Mouse (Mus musculus): ENCODE data around the gene Pygm.

Pygm gene

GRCm38 (mm10) chr19:6352107-6352505 lies 32.1 kb upstream of the Pygm start:
- DNase-seq (ENCODE audit: low read depth) = no peak

GRCm38 (mm10) chr19:6354030-6354429 lies 30.2 kb upstream of the Pygm start:
- no peak for DNase-seq (ENCODE audit: low read depth)

- DNase-seq (ENCODE audit: low read depth) = no peak
Measured at GRCm38 (mm10) chr19:6361291-6361690, 22.9 kb upstream of the Pygm start.

- DNase-seq (ENCODE audit: low read depth) = no peak
Measured at GRCm38 (mm10) chr19:6363091-6363410, 21.1 kb upstream of the Pygm start.

- peak; percentile 99 for DNase-seq (ENCODE audit: low read depth)
Measured at GRCm38 (mm10) chr19:6363411-6364240, 20.6 kb upstream of the Pygm start, which contains the start of gene Sf1. Sf1 (plus strand) TSS chr19:6363690.

GRCm38 (mm10) chr19:6364317-6364725 lies 19.9 kb upstream of the Pygm start:
- DNase-seq (ENCODE audit: low read depth) = peak; percentile 86

- DNase-seq (ENCODE audit: low read depth) = no peak
Measured at GRCm38 (mm10) chr19:6364842-6365241, 19.4 kb upstream of the Pygm start.

- DNase-seq (ENCODE audit: low read depth) = no peak
Measured at GRCm38 (mm10) chr19:6370175-6370574, 14.0 kb upstream of the Pygm start.

GRCm38 (mm10) chr19:6372433-6372832 lies 11.8 kb upstream of the Pygm start:
- DNase-seq (ENCODE audit: low read depth) = no peak

GRCm38 (mm10) chr19:6373539-6374400 lies 10.4 kb upstream of the Pygm start:
- DNase-seq (ENCODE audit: low read depth) = peak; percentile 54

- DNase-seq (ENCODE audit: low read depth) = no peak
Measured at GRCm38 (mm10) chr19:6374571-6374970, 9.6 kb upstream of the Pygm start.

GRCm38 (mm10) chr19:6375423-6376254 lies 8.6 kb upstream of the Pygm start:
- DNase-seq (ENCODE audit: low read depth) = no peak

GRCm38 (mm10) chr19:6376255-6376564 lies 8.0 kb upstream of the Pygm start:
- DNase-seq (ENCODE audit: low read depth) = no peak

GRCm38 (mm10) chr19:6376643-6377042 lies 7.6 kb upstream of the Pygm start:
- no peak for DNase-seq (ENCODE audit: low read depth)

GRCm38 (mm10) chr19:6377327-6378040 lies 6.7 kb upstream of the Pygm start:
- no peak for DNase-seq (ENCODE audit: low read depth)

- DNase-seq (ENCODE audit: low read depth) = no peak
Measured at GRCm38 (mm10) chr19:6380411-6381166, 3.6 kb upstream of the Pygm start.

GRCm38 (mm10) chr19:6381238-6381637 lies 3.0 kb upstream of the Pygm start:
- no peak for DNase-seq (ENCODE audit: low read depth)

- no peak for DNase-seq (ENCODE audit: low read depth)
Measured at GRCm38 (mm10) chr19:6382323-6382924, 1.8 kb upstream of the Pygm start.

GRCm38 (mm10) chr19:6383470-6383869 lies 729 bp upstream of the Pygm start:
- no peak for DNase-seq (ENCODE audit: low read depth)

- DNase-seq (ENCODE audit: low read depth) = no peak
Measured at GRCm38 (mm10) chr19:6384954-6385353, 755 bp downstream of the Pygm start.

GRCm38 (mm10) chr19:6385419-6385818 lies 1.2 kb downstream of the Pygm start:
- DNase-seq (ENCODE audit: low read depth) = no peak

Data from c-Kit-positive CD71-positive TER-119-negative erythroid progenitor cells, embryonic 14.5 days (primary cell).